Mouse (Mus musculus): Measurements from ENCODE around the gene Enpp1. TPM values are rescaled to one million over a fixed set of nuclear protein-coding genes. Genes with fewer than 3 reads are reported as not detected.

Gene Enpp1
- polyA plus RNA-seq, 1 experiment from 2014 or later, result 9.3 TPM

DNA sequence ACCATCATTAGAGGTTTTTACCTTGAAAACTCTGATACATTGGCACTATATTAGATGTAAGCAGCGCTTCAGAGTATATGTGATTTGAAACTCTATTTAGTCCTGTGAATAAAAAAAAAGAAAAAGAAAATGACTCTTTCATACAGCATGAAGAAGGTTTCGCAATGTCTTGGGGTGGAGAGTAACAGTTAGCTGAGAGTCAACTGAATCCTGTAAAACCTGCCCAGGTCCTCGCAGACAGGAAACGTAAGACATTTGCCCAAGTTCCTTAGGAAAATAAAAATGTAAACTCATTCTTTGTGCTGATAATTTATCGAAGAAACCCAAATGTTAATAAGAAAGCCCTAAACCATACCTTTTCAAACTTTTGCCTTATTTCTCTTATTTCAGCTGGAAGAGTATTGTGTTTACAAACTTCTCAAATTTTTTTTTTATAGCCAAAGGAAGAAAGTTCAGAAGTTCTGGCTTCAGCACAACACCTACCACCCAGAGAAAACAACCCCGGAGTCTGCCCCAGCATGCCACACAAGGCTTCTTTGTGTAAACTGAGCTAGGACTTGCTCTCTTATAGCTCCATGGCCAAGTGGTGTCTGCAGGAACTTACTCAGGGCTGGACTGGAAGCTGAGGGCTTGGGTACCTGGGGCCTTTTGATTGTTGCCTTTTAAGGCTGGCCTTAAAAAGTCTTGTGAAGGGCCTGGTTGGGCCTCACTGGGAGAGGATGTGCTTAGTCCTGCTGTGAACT is 63.8 kb downstream of the Enpp1 start:
- ATAC-seq (ENCODE audit: low read depth) (no peak), DNase-seq (ENCODE audit: low spot score) (peak; percentile 57)
- H3K4me1 ChIP-seq (ENCODE audit: control insufficient read depth, insufficient read depth, low read length), result no peaks in the 10 kb centered on the region
- no peaks in the 10 kb centered on the region for H3K9me3 ChIP-seq (ENCODE audit: control insufficient read depth, low read length)
- H3K9ac ChIP-seq (ENCODE audit: low read depth, low read length), result no peak overlapping the region
- H3K4me3 ChIP-seq (ENCODE audit: low read depth, low read length), result no peak overlapping the region
- H3K4me2 ChIP-seq (ENCODE audit: low read depth, low read length), result no peak overlapping the region
- 68% methylated on average over 6 of the region's 6 CpGs for WGBS
- H3K27ac ChIP-seq (replicated peaks; ENCODE audit: low read depth, low read length), result peak overlapping the region; percentile 40; the same call in 1 of the 2 replicates
- no peaks in the 10 kb centered on the region for H3K36me3 ChIP-seq (ENCODE audit: control insufficient read depth, insufficient read depth, low read length)
- H3K27me3 ChIP-seq (replicated peaks; ENCODE audit: control insufficient read depth, insufficient read depth, low read length), result no peaks in the 10 kb centered on the region

DNA sequence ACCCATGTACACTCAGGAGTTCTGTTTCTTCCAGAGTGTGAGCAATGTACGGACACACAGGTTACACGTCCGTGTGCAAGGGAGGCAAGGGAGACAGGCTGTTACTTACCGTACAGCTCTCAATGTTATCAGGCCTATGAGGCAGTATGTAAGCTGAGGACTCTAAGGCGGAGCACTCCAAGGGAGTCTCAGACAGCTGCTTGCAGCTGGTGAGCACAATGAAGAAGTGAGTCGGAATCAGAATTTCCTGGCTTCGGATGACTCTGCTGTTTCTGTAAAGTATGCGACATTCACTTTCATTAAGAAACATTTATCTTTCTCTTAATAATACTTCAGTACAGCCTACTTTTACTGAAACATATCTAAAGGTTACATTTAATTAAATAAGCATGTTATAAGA is 66.8 kb downstream of the Enpp1 start:
- Histone ChIP-seq H3K9me3 (ENCODE audit: control insufficient read depth, low read length) (no peaks in the 10 kb centered on the region), H3K4me3 (ENCODE audit: low read depth, low read length) (no peak overlapping the region), H3K4me1 (ENCODE audit: control insufficient read depth, insufficient read depth, low read length) (no peaks in the 10 kb centered on the region), H3K9ac (ENCODE audit: low read depth, low read length) (no peak overlapping the region), H3K27me3 (replicated peaks; ENCODE audit: control insufficient read depth, insufficient read depth, low read length) (no peaks in the 10 kb centered on the region), H3K27ac (replicated peaks; ENCODE audit: low read depth, low read length) (no peak overlapping the region), H3K36me3 (ENCODE audit: control insufficient read depth, insufficient read depth, low read length) (no peaks in the 10 kb centered on the region), H3K4me2 (ENCODE audit: low read depth, low read length) (no peak overlapping the region)
- WGBS, result 82% methylated on average over 8 of the region's 8 CpGs
- ATAC-seq (ENCODE audit: low read depth) (no peak), DNase-seq (ENCODE audit: low spot score) (no peak)

DNA sequence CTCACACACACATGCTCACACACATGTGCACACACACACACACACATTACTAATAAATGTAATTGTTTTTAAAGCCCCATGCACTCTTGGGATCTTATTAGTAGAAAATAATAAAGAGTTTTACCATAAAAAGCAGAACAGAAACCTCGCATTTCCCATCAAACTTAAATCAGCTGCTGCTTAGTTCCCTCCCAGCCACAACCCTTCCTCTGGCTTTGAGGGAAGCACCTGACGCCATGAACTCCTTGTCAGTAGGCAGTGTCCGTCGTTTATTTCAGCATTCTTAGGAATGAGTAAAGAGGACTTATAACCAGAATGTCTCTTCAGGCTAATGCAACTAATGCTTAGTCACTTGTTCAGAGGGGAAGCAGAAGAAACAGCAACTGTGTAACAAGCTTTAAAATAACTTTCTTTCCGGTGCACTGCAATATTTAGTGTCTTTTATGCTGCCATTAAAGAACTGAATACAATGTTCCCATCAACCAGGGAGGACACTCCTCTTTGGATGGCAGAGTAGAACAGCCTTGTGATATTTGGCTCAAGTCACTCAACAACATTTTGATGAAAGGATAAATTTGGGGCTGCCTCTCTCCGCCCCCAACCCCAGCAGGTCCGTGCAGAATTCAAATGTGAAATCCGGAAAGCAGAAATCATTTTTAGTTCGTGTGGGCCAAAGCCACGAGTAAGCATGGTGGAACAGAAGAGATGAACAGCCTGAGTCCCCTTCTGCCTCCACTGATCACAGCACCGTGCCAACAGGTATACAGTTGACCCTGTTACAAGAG is 69.0 kb downstream of the Enpp1 start:
- ATAC-seq (ENCODE audit: low read depth), result no peak

DNA sequence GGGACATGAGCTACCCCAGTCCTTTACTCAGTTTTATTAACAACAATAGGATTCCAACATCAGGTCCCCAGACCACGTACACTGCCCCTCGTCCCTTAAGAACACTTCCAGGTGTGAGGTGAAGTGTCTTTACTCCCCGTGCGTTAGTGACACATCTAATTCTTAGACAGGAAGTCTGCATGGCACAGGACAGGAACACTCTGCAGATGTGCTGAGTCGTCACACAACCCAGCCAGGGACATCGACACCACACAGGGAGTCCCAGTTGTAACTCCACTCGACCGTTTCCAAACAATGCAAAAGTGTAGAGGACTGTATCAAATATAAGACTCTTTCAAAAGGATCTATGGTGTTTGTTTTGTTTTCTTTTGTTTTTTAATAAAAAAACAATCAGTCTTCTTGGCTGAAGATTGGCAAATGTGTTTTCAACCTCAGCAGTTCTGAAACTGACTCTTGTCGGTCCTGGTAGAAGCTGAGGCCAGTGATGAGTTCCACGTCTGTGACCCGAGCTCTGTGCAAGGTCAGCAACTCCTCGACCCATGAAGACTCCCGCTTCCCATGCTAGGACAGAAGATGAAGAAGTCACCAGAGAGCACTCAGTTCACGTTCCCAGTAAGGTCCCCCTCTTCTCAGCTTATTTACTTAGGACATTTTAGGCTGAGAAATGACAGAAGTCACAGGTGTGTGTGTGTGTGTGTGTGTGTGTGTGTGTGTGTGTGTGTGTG is 70.4 kb downstream of the Enpp1 start:
- Histone ChIP-seq H3K27ac (replicated peaks; ENCODE audit: low read depth, low read length) (no peak overlapping the region), H3K9ac (ENCODE audit: low read depth, low read length) (no peak overlapping the region), H3K9me3 (ENCODE audit: control insufficient read depth, low read length) (no peaks in the 10 kb centered on the region), H3K4me3 (ENCODE audit: low read depth, low read length) (no peak overlapping the region), H3K27me3 (replicated peaks; ENCODE audit: control insufficient read depth, insufficient read depth, low read length) (no peaks in the 10 kb centered on the region), H3K36me3 (ENCODE audit: control insufficient read depth, insufficient read depth, low read length) (no peaks in the 10 kb centered on the region), H3K4me1 (ENCODE audit: control insufficient read depth, insufficient read depth, low read length) (peaks cover 8% of the 10 kb centered on the region; the same call in 1 of the 2 replicates), H3K4me2 (ENCODE audit: low read depth, low read length) (no peak overlapping the region)
- DNase-seq (ENCODE audit: low spot score) (no peak), ATAC-seq (ENCODE audit: low read depth) (no peak)
- 47% methylated on average over 14 of the region's 14 CpGs for WGBS

More for the DNA sequence above, 69.0 kb downstream of the Enpp1 start:
- Histone ChIP-seq H3K4me3 (ENCODE audit: low read depth, low read length) (no peak overlapping the region), H3K4me2 (ENCODE audit: low read depth, low read length) (no peak overlapping the region), H3K9me3 (ENCODE audit: control insufficient read depth, low read length) (no peaks in the 10 kb centered on the region), H3K27me3 (replicated peaks; ENCODE audit: control insufficient read depth, insufficient read depth, low read length) (no peaks in the 10 kb centered on the region), H3K27ac (replicated peaks; ENCODE audit: low read depth, low read length) (no peak overlapping the region), H3K4me1 (ENCODE audit: control insufficient read depth, insufficient read depth, low read length) (peaks cover 8% of the 10 kb centered on the region; the same call in 1 of the 2 replicates), H3K9ac (ENCODE audit: low read depth, low read length) (no peak overlapping the region), H3K36me3 (ENCODE audit: control insufficient read depth, insufficient read depth, low read length) (no peaks in the 10 kb centered on the region)
- DNase-seq (ENCODE audit: low spot score), result no peak
- whole genome bisulfite sequencing, result 84% methylated on average over 11 of the region's 11 CpGs

DNA sequence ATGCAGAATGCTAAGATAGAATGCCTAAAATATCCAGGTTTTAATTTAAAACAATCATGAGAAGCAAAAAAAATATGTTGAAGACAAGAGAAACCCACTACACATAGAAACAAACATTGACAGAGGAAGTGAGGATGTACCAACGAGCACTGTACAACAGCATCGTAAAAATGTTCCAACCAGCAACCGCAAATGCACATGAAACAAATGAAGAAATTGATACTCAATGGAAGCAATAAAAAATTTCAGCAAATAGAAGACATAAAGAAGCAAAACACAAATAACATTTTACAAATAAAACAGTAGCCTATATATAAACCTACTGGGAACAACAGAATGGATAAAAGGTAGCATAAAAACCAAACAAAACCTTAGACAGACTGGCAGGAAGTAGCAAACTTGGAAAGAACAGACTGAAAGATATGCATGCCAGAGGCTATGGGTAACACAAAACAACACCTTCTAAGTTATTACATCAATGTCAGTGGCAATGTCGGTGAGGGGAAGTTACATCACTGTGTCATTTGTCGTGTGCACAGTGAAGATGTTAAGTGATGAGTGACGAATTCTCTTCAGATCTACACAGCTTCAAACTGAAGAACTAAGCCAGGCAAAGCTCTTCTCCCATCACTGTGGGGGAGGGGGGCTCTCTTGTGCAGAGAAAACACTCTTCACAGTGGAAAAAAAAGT is 71.6 kb downstream of the Enpp1 start:
- H3K4me2 ChIP-seq (ENCODE audit: low read depth, low read length), result no peak overlapping the region
- H3K9me3 ChIP-seq (ENCODE audit: control insufficient read depth, low read length), result no peaks in the 10 kb centered on the region
- no peak for ATAC-seq (ENCODE audit: low read depth)
- no peaks in the 10 kb centered on the region for H3K27me3 ChIP-seq (replicated peaks; ENCODE audit: control insufficient read depth, insufficient read depth, low read length)
- H3K4me3 ChIP-seq (ENCODE audit: low read depth, low read length), result no peak overlapping the region
- H3K36me3 ChIP-seq (ENCODE audit: control insufficient read depth, insufficient read depth, low read length), result no peaks in the 10 kb centered on the region
- no peak for DNase-seq (ENCODE audit: low spot score)
- WGBS, result 77% methylated on average over 6 of the region's 6 CpGs
- H3K9ac ChIP-seq (ENCODE audit: low read depth, low read length), result no peak overlapping the region
- H3K4me1 ChIP-seq (ENCODE audit: control insufficient read depth, insufficient read depth, low read length), result peaks cover 8% of the 10 kb centered on the region; the same call in 1 of the 2 replicates
- H3K27ac ChIP-seq (replicated peaks; ENCODE audit: low read depth, low read length), result no peak overlapping the region

DNA sequence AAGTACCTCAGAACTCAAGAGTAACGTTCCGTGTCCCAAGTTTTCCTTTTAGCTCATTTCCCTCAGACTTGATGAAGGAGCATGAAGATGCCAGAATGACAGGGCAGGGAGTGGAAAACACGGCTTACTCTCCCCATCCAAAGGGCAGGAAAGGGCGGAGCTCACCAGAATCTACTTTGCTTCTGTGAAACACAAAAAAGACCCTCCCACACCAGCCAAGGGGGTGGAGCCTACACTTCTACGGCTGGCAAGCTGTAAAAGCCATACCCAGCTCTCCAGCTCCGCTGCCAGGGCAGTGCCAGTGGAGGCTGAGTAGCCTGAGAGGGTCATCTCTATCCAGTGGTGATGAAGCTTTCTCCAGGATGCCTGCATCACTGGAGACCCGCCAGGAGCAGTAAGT is 72.4 kb downstream of the Enpp1 start:
- Histone ChIP-seq H3K36me3 (ENCODE audit: control insufficient read depth, insufficient read depth, low read length) (no peaks in the 10 kb centered on the region), H3K4me2 (ENCODE audit: low read depth, low read length) (no peak overlapping the region), H3K9ac (ENCODE audit: low read depth, low read length) (no peak overlapping the region), H3K27me3 (replicated peaks; ENCODE audit: control insufficient read depth, insufficient read depth, low read length) (no peaks in the 10 kb centered on the region), H3K27ac (replicated peaks; ENCODE audit: low read depth, low read length) (no peak overlapping the region), H3K4me3 (ENCODE audit: low read depth, low read length) (no peak overlapping the region), H3K9me3 (ENCODE audit: control insufficient read depth, low read length) (no peaks in the 10 kb centered on the region), H3K4me1 (ENCODE audit: control insufficient read depth, insufficient read depth, low read length) (peaks cover 8% of the 10 kb centered on the region; the same call in 1 of the 2 replicates)
- no peak for ATAC-seq (ENCODE audit: low read depth)
- no peak for DNase-seq (ENCODE audit: low spot score)
- WGBS, result 59% methylated on average over 7 of the region's 7 CpGs

DNA sequence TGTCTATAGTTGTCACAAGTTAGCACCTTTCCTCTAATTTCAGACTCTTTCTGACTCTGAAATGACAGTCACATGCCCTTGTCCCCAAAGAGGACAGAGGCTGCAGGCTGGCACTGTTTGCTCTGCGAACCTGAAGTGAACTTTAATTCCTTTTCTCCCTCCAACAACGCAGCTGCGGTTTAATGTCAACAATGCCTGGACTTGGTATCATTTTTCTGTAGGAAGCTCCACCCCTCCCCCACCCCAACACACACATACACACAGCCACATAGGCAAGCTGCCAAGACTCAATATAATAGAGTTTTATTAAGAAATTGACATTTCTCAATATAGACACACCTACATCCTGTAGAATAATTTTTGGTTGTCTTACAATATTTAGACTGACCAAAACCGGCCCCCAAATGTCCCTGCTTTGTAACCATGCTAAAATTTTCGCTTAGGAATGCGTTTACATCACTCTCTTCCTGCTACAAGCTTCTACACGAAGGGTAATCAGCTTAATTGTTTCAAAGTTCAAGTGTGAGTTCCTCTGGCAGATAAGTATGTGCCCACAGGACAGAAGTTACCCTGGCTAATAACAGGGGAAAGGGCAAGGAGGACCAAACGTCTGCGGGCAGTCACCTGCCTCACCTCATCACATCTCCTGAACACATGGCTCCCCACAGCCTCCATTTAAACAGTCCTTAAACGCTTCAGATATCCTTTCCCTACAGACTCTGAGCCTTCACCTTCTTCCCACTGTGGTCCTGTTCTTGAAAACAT is 73.5 kb downstream of the Enpp1 start:
- H3K9ac ChIP-seq (ENCODE audit: low read depth, low read length), result no peak overlapping the region
- ATAC-seq (ENCODE audit: low read depth), result peak; percentile 62; the same call in 1 of the 2 replicates
- no peaks in the 10 kb centered on the region for H3K36me3 ChIP-seq (ENCODE audit: control insufficient read depth, insufficient read depth, low read length)
- peaks cover 8% of the 10 kb centered on the region; the same call in 1 of the 2 replicates for H3K4me1 ChIP-seq (ENCODE audit: control insufficient read depth, insufficient read depth, low read length)
- no peaks in the 10 kb centered on the region for H3K27me3 ChIP-seq (replicated peaks; ENCODE audit: control insufficient read depth, insufficient read depth, low read length)
- DNase-seq (ENCODE audit: low spot score), result peak; percentile 84
- WGBS, result 29% methylated on average over 10 of the region's 10 CpGs
- H3K9me3 ChIP-seq (ENCODE audit: control insufficient read depth, low read length), result no peaks in the 10 kb centered on the region
- H3K4me3 ChIP-seq (ENCODE audit: low read depth, low read length), result no peak overlapping the region
- no peak overlapping the region for H3K4me2 ChIP-seq (ENCODE audit: low read depth, low read length)
- H3K27ac ChIP-seq (replicated peaks; ENCODE audit: low read depth, low read length), result no peak overlapping the region; the same call in 1 of the 2 replicates

All from embryonic facial prominence, embryonic 14.5 days (tissue).